Mouse (Mus musculus) thymus, adult 18-20 months (tissue): ENCODE data around the gene Gm7271.
A peak's percentile ranks its signal among the peaks of the same experiment; 100 is the strongest.

Experiments
- DNase-seq, 2 experiments: peaks; one replicate each; pipeline ENCODE4 v3.0.0; 2022; ENCODE audit warnings: mixed read lengths in 2 of 2

The Gm7271 gene

GRCm38 (mm10) chr5:76483811-76484210, at the start of gene Gm7271:
Gene Gm7271, plus strand, starts transcription at chr5:76484040.
- DNase-seq = no peak

- no peak for DNase-seq
These were observed 46.7 kb upstream of the Gm7271 start for GRCm38 (mm10) chr5:76437100-76437499.

- DNase-seq = no peak
These were observed 46.1 kb upstream of the Gm7271 start for GRCm38 (mm10) chr5:76437696-76438095.

- no peak for DNase-seq
These were observed 42.4 kb upstream of the Gm7271 start for GRCm38 (mm10) chr5:76441431-76441830.

GRCm38 (mm10) chr5:76474931-76475330, 8.9 kb upstream of the Gm7271 start:
- DNase-seq = no peak

- DNase-seq = no peak
These were observed 7.0 kb upstream of the Gm7271 start for GRCm38 (mm10) chr5:76476873-76477272.

GRCm38 (mm10) chr5:76477764-76478163, 6.1 kb upstream of the Gm7271 start:
- DNase-seq = no peak

- DNase-seq = no peak
These were observed 11.3 kb downstream of the Gm7271 start for GRCm38 (mm10) chr5:76495126-76495525.

- no peak for DNase-seq
These were observed 38.6 kb downstream of the Gm7271 start for GRCm38 (mm10) chr5:76522446-76522845.

- no peak for DNase-seq
These were observed 40.8 kb downstream of the Gm7271 start for GRCm38 (mm10) chr5:76524623-76525022.

- DNase-seq = no peak
These were observed 41.2 kb downstream of the Gm7271 start for GRCm38 (mm10) chr5:76525066-76525465.

GRCm38 (mm10) chr5:76525829-76526228, 42.0 kb downstream of the Gm7271 start:
- DNase-seq = no peak

- DNase-seq = peak; percentile 86 to 88
These were observed 45.3 kb downstream of the Gm7271 start, which contains the start of gene Exoc1 for GRCm38 (mm10) chr5:76529040-76529703. Gene Exoc1, plus strand, starts transcription at chr5:76529311.

- no peak for DNase-seq
These were observed 45.8 kb downstream of the Gm7271 start for GRCm38 (mm10) chr5:76529704-76530066.

- no peak for DNase-seq
These were observed 49.3 kb downstream of the Gm7271 start for GRCm38 (mm10) chr5:76533186-76533585.

GRCm38 (mm10) chr5:76536231-76536630, 52.4 kb downstream of the Gm7271 start:
- DNase-seq = no peak

GRCm38 (mm10) chr5:76537578-76537977, 53.7 kb downstream of the Gm7271 start:
- no peak for DNase-seq

- no peak for DNase-seq
These were observed 56.3 kb downstream of the Gm7271 start for GRCm38 (mm10) chr5:76540181-76540580.

GRCm38 (mm10) chr5:76540842-76541241, 57.0 kb downstream of the Gm7271 start:
- DNase-seq = no peak

- DNase-seq = no peak
These were observed 59.4 kb downstream of the Gm7271 start for GRCm38 (mm10) chr5:76543200-76543599.

- DNase-seq = no peak
These were observed 66.6 kb downstream of the Gm7271 start for GRCm38 (mm10) chr5:76550426-76550825.

- peak; percentile 22 to 26 for DNase-seq
These were observed 81.5 kb downstream of the Gm7271 start for GRCm38 (mm10) chr5:76565321-76565720.
